Mouse (Mus musculus): Measurements from ENCODE around the gene Gpld1. TPM values are rescaled to one million over a fixed set of nuclear protein-coding genes. Genes with fewer than 3 reads are reported as not detected.
"Not testable (repeated sequence)": the region's sequence is repeated elsewhere in the genome, so short reads cannot be mapped to it uniquely, and the experiment has no call there.

Gpld1 gene
- total RNA-seq, 2 experiments from 2014 or later: 11.9 to 20.7 TPM

GRCm38 (mm10) chr13:24945567-24945966 lies 2.6 kb downstream of the Gpld1 start:
- DNase-seq (ENCODE audit: extremely low spot score in 1 of 2, low spot score in 1 of 2): no peak

- DNase-seq (ENCODE audit: extremely low spot score in 1 of 2, low spot score in 1 of 2): no peak
Observed at GRCm38 (mm10) chr13:24947158-24947557, 4.2 kb downstream of the Gpld1 start.

GRCm38 (mm10) chr13:24948870-24949269 lies 5.9 kb downstream of the Gpld1 start:
- no peak for DNase-seq (ENCODE audit: extremely low spot score in 1 of 2, low spot score in 1 of 2)

GRCm38 (mm10) chr13:24952659-24953058 lies 9.7 kb downstream of the Gpld1 start:
- DNase-seq (ENCODE audit: extremely low spot score in 1 of 2, low spot score in 1 of 2): no peak

- no peak for DNase-seq (ENCODE audit: extremely low spot score in 1 of 2, low spot score in 1 of 2)
Observed at GRCm38 (mm10) chr13:24955091-24955490, 12.1 kb downstream of the Gpld1 start.

GRCm38 (mm10) chr13:24955500-24955899 lies 12.5 kb downstream of the Gpld1 start:
- no peak for DNase-seq (ENCODE audit: extremely low spot score in 1 of 2, low spot score in 1 of 2)

GRCm38 (mm10) chr13:24958671-24959070 lies 15.7 kb downstream of the Gpld1 start:
- no peak for DNase-seq (ENCODE audit: extremely low spot score in 1 of 2, low spot score in 1 of 2)

GRCm38 (mm10) chr13:24960084-24960483 lies 17.1 kb downstream of the Gpld1 start:
- no peak for DNase-seq (ENCODE audit: extremely low spot score in 1 of 2, low spot score in 1 of 2)

GRCm38 (mm10) chr13:24962119-24962518 lies 19.2 kb downstream of the Gpld1 start:
- no peak for DNase-seq (ENCODE audit: extremely low spot score in 1 of 2, low spot score in 1 of 2)

- no peak for DNase-seq (ENCODE audit: extremely low spot score in 1 of 2, low spot score in 1 of 2)
Observed at GRCm38 (mm10) chr13:24965130-24965845, 22.3 kb downstream of the Gpld1 start.

- no peak for DNase-seq (ENCODE audit: extremely low spot score in 1 of 2, low spot score in 1 of 2)
Observed at GRCm38 (mm10) chr13:24965846-24966201, 22.9 kb downstream of the Gpld1 start.

- not testable (repeated sequence) for DNase-seq (ENCODE audit: extremely low spot score in 1 of 2, low spot score in 1 of 2)
Observed at GRCm38 (mm10) chr13:24971776-24972175, 28.8 kb downstream of the Gpld1 start.

- no peak for DNase-seq (ENCODE audit: extremely low spot score in 1 of 2, low spot score in 1 of 2)
Observed at GRCm38 (mm10) chr13:24976384-24976783, 33.4 kb downstream of the Gpld1 start.

GRCm38 (mm10) chr13:24977820-24978342 lies 34.9 kb downstream of the Gpld1 start:
- no peak for DNase-seq (ENCODE audit: extremely low spot score in 1 of 2, low spot score in 1 of 2)

- no peak for DNase-seq (ENCODE audit: extremely low spot score in 1 of 2, low spot score in 1 of 2)
Observed at GRCm38 (mm10) chr13:24981031-24981430, 38.1 kb downstream of the Gpld1 start.

- DNase-seq (ENCODE audit: extremely low spot score in 1 of 2, low spot score in 1 of 2): no peak
Observed at GRCm38 (mm10) chr13:24985435-24985834, 42.5 kb downstream of the Gpld1 start.

- peak in 1 of 2 experiments; percentile 65 for DNase-seq (ENCODE audit: extremely low spot score in 1 of 2, low spot score in 1 of 2)
Observed at GRCm38 (mm10) chr13:24988391-24988790, 45.4 kb downstream of the Gpld1 start.

- no peak for DNase-seq (ENCODE audit: extremely low spot score in 1 of 2, low spot score in 1 of 2)
Observed at GRCm38 (mm10) chr13:24989006-24989405, 46.1 kb downstream of the Gpld1 start.

GRCm38 (mm10) chr13:24993160-24993559 lies 50.2 kb downstream of the Gpld1 start:
- no peak for DNase-seq (ENCODE audit: extremely low spot score in 1 of 2, low spot score in 1 of 2)

GRCm38 (mm10) chr13:24999538-24999937 lies 56.6 kb downstream of the Gpld1 start:
- no peak for DNase-seq (ENCODE audit: extremely low spot score in 1 of 2, low spot score in 1 of 2)

GRCm38 (mm10) chr13:25002965-25003364 lies 60.0 kb downstream of the Gpld1 start:
- no peak for DNase-seq (ENCODE audit: extremely low spot score in 1 of 2, low spot score in 1 of 2)

- DNase-seq (ENCODE audit: extremely low spot score in 1 of 2, low spot score in 1 of 2): peak in 1 of 2 experiments; percentile 69
Observed at GRCm38 (mm10) chr13:25007115-25007514, 64.2 kb downstream of the Gpld1 start.
